Mouse (Mus musculus) spleen, postnatal 4 days (tissue): Measurements from ENCODE around the gene Hspb9.

ENCODE experiments used
- DNase-seq, 2 experiments: peaks; one replicate each; pipeline ENCODE4 v3.0.0; 2022; ENCODE audit warnings: low spot score in 2 of 2

Gene Hspb9

GRCm38 (mm10) chr11:100705095-100705747 is 8.4 kb upstream of the Hspb9 start:
- no peak for DNase-seq

- DNase-seq = no peak
Observed at GRCm38 (mm10) chr11:100709201-100709810, 4.3 kb upstream of the Hspb9 start.

DNA sequence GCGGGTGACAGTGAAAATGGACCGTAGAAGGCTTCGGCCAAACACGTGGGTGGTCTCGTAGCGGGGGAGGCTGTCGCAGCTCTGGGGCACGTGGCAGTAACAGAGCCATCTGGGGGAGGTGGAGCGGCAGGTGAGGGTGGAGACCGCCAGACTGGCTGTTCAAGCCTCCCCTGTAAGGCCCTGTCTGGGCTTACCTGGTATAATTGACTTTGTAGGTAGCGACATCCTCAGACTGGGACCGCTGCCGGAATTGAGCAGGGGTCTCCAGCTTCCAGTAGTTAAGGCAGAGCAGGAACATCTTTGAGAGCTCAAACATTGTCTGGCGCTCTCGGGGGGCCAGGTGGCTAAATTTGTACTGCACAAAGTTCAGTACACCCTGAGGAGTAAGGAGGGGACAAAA is 3.1 kb upstream of the Hspb9 start:
- DNase-seq = no peak

- no peak for DNase-seq
Observed at GRCm38 (mm10) chr11:100710977-100711376, 2.7 kb upstream of the Hspb9 start.

DNA sequence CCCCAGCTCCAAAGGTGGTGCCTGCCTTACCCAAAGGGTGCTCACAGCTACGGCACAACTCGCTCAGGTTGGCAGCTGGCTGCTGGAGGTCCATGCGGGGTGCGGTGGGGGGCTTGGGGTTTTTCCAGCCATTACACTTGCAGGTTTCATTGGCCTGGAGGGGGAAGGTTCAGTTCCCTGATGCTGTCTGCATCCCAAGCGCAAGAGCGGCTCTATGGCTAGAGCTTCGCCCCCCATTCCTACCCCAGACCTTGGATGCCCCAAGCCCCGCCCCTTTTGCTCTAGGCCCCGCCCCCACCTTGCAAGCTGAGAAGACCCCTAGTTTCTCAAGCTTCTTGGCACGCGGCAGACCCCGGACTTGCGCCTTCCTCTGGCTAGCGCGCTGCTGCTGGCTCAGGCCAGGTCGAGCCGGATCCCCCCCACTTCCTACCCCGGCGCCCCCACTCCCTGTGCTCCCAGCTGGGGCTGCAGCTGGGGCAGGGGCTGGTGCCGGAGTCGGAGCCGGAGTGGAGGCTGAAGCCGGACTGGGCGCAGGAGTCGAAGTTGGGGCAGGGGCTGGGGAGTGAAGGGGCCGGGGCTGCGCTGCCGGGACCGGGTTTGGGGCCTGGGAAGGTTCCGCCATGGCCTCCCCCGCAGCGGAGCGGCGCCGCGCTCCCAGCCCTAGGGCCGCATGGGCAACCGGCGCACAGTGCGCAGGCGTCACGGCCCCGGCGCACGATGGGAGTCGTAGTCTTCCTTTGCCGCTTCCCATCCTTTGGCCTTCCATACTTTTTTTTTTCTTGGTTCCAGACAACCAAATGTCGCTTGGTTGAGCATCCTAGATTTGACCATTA is 1.7 kb upstream of the Hspb9 start, which contains the start of gene Kat2a:
Gene Kat2a, minus strand, starts transcription at position 683 of the 833 bp plus-strand sequence.
- peak; percentile 77 to 88 for DNase-seq

DNA sequence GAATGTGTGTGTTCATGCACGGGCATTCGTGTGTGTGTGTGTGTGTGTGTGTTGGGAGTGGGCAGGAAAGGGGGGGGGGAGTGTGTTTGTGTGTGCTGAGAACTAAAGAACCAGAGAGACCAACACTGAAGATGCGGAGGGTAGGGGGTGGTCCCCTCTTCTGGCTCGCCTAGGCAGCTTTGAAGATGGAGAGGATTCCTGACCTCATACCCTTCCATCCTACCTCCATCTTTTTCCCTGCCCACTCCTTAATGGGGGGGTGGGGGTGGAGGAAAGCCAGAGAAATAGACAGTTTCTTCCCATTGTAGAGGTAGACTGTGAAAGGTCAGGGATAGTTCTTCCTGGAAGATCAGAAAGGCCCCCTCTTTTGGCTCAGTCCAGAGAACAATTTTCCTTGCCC is 476 bp upstream of the Hspb9 start:
- DNase-seq = no peak

DNA sequence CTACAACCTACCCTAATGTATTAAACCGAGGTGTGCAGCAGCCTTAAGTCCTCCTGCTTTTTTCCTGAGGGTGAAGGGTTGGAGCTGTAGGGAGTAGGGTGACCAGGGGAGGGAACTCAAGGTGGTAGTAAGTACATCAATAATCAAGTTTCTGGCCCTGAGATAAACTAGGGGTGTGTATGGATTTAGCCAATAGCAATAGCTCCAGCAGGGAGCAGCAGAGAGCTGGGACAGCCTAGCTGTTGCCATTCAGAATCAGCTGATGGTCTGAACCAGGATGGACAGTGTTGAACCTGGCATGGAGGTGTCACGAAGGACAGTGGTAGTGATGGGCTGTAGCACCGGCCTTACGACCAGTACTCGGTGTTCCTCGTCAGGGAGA is 875 bp downstream of the Hspb9 start:
- peak; percentile 83 to 91 for DNase-seq

- no peak for DNase-seq
Observed at GRCm38 (mm10) chr11:100714948-100715347, 1.3 kb downstream of the Hspb9 start.

DNA sequence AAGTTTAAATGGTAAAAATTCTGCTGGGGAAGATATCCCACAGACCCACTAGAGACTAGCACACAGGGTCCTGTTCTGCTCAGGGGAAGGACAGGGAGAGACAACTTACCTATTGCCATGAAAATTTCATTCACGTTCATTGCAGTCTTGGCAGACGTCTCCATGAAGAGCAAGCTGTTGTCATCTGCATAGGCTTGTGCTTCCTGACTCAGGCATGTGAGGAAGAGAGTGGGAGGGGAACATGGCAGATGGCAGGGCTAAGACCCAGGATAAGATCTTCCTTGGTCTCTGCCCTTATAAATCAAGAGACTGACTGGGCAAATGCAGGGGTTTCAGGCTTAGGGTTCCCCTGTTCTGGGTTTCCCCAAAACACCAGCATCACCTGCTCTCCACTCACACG is 3.0 kb downstream of the Hspb9 start:
- no peak for DNase-seq

DNA sequence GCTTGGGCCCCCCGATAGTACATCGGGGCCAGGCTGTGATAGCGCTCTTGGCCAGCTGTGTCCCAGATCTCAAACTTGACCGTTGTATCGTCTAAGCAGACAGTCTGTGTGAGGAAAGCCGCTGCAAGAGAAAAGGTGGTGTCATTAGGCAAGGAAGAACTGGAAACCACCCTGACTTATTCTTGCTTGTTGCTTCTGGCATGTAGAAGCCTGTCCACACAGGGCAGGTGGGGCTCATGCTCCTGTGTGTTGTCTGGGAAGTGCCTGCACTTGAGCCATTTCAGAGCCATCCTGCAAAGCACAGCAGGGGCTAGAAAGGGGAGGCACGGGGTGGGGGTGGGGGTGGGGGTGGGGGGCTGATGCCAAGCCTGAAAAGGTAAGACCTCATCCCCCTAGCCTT is 4.8 kb downstream of the Hspb9 start:
- no peak for DNase-seq

DNA sequence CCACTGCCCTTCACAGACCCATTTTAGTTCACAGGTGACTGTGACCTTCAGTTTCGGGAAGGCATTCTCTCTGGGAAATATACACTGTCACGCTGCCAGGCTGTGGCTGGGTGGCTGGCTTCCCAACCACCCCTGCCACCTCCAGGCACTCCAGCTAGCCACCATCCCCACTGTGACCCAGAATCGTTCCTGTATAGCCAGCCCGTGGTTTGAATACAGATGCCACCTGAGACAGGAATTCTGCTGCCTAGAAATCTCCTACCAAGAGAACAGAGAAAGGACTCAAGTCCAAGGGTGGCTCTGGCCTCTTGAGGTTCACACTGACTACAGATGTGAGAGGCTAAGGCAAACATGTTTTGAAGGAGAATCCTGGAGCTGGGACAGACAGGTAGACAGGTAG is 5.2 kb downstream of the Hspb9 start:
- no peak for DNase-seq

- no peak for DNase-seq
Observed at GRCm38 (mm10) chr11:100719312-100719711, 5.7 kb downstream of the Hspb9 start.

- no peak for DNase-seq
Observed at GRCm38 (mm10) chr11:100719893-100720292, 6.2 kb downstream of the Hspb9 start.

GRCm38 (mm10) chr11:100720345-100720744 is 6.7 kb downstream of the Hspb9 start:
- no peak for DNase-seq

DNA sequence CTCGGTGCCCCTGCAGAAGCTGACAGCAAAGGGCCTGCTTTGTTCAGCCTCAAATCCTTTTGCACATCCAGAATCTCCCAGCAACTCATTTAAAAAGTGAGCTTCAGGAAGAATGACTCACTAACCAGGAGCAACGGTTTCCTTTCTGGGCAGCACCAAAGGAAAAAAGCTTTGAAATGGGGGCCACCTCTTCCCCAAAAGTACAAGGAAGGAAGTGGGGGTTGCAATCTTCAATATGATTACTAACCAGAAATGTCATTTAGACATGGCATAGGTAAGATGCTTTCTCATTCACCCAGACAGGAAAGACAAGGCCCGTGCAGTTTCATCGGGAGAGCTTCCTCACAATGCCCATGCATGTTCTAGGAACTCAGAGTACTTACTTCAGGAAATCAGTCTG is 7.6 kb downstream of the Hspb9 start:
- DNase-seq = no peak

DNA sequence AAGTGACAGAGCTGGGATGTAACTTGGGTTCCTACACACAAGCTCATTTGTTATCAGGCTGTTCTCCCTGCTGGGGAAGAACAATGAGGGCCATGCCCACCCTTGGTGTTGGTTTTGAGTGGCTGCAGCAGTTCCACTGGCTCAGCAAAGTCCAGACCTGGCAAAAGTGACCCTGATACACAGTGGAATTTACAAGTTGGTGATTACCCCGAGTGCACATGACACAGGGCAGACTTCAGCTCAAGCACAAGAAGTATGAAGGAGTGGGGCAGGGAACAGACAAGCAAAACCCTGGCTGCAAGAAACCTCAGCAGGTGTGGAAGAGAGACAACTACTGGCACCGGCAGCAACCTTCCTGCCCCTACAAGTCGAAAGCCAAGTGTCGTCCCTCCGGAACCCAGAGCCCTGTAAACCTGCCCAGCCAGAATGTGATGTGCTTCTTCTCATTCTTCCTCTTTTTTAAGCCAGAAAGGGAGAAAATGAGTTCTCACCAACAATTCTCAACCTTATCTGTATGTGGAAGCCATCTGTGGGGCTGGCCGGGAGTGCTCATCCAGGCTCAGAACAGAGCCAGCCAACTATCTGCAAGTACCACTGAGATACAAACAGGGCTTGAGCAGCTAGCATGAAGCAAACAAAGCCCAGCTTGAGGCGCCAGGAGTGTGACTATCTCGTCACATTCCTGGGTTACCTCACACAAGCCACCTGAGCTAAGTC is 8.3 kb downstream of the Hspb9 start:
- DNase-seq = no peak

- no peak for DNase-seq
Observed at GRCm38 (mm10) chr11:100722493-100723028, 8.9 kb downstream of the Hspb9 start.

DNA sequence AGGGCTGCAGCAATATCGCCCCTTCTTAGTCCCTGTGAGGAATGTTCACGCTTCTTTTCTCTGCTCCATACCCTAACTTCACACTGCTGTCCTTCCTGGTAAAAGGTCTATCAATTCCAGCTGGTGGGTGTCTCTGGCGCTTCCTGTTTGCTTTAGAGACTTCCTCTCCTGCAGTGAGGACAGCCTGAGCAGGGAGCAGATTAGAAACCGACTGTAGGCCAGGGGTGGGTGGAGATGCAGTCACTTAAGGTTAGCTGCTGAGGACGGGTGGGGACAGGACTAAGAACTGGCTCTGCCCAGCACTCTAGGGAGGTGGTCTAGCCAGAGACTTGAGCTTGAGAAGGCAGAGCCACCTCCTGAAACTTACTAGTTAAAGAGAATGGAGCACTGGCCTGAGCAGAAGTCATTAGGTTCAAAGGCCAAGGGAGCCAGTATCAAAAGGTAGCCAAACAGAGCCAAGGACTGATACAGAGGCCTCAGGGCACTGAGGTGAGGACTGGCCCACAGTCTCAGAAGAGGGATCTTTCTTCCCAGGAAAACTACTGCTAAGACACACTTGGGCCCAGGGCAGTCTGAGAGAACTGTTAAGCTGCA is 11.4 kb downstream of the Hspb9 start:
- DNase-seq = no peak

- no peak for DNase-seq
Observed at GRCm38 (mm10) chr11:100727201-100727600, 13.6 kb downstream of the Hspb9 start.

DNA sequence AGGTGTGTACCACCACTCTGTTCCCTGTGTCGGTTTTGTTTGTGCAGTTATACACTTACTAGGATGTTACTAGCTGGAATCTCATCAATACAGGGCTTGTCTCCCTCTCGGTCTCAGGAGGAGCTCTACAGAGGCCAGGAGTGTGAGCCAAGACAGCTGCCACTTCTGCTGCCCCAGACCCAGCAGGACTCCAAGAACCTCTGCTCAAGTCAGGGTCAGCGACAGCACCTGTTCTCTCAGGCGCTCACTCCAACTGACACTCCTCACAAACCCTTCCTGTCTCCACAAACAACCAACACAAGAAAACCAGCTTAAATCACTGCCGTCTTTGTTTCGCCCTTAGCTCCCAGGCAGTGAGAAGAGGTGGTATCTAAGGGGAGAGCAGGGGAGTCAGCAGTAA is 15.0 kb downstream of the Hspb9 start:
- DNase-seq = no peak

GRCm38 (mm10) chr11:100729976-100730375 is 16.3 kb downstream of the Hspb9 start:
- DNase-seq = no peak
